Mouse (Mus musculus) megakaryocyte, embryonic 14.5 days (primary cell): ENCODE measurements around the gene Pdxp. TPM values are rescaled to one million over a fixed set of nuclear protein-coding genes. Genes with fewer than 3 reads are reported as not detected.

Experiments used
- H3K27me3 ChIP-seq: replicated peaks from 2 replicates; pipeline ENCODE3; 2012; ENCODE audit warnings: inconsistent platforms
- H3K36me3 ChIP-seq: replicated peaks from 2 replicates; pipeline ENCODE3; 2012; ENCODE audit warnings: low read length, inconsistent platforms, mixed read lengths
- H3K4me1 ChIP-seq: 2 replicates; pipeline ENCODE4 v1.6.1; 2012; ENCODE audit warnings: inconsistent platforms
- H3K4me3 ChIP-seq: replicated peaks from 2 replicates; pipeline ENCODE3; 2012; ENCODE audit warnings: moderate library complexity, mild to moderate bottlenecking, inconsistent platforms
- H3K9me3 ChIP-seq: 2 replicates; pipeline ENCODE4 v1.6.1; 2012; ENCODE audit warnings: inconsistent platforms
- FLI1 ChIP-seq: IDR thresholded peaks from 2 replicates; pipeline ENCODE4 v1.6.1; 2012; ENCODE audit warnings: low read length, inconsistent platforms, mixed read lengths
- GATA1 ChIP-seq: IDR thresholded peaks from 3 replicates; pipeline ENCODE4 v1.6.1; 2012; ENCODE audit warnings: mixed read lengths, low read length, inconsistent platforms, borderline replicate concordance
- polyA plus RNA-seq: library from polyadenylated mRNA; stranded (reverse); fragments of >175 nt; gene quantifications from 2 replicates; pipeline ENCODE4 v1.2.3, GENCODE M21; 2012; ENCODE audit warnings: low replicate concordance; ENCODE audit not compliant: insufficient read depth

The Pdxp gene
- polyA plus RNA-seq, 1 experiment: 8.6 TPM

DNA sequence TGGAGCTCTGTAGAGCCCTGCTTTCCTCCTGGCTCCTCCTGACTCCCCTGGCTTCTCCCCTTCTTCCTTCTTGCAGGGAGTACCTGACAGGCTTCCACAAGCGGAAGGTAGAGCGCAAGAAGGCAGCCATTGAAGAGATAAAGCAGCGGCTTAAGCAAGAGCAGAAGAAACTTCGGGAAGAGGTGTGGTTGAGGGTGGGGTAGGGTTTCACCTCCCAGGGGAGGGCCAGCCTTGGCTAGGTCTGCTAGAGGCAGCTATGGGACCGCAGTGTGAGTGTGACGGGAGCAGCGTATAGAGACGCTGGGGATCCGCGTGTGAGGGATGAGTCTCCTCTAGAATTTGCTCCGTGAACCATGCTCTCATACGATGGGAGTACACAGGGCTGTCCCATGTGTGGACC is 22.7 kb downstream of the Pdxp start:
- peaks cover 53% of the 10 kb centered on the region for H3K36me3 ChIP-seq
- H3K9me3 ChIP-seq: no peaks in the 10 kb centered on the region
- peaks cover 61% of the 10 kb centered on the region for H3K4me1 ChIP-seq
- no peak for TF ChIP-seq FLI1
- no peak for TF ChIP-seq GATA1
- no peaks in the 10 kb centered on the region for H3K27me3 ChIP-seq
- peak overlapping the region; percentile 14 for H3K4me3 ChIP-seq

DNA sequence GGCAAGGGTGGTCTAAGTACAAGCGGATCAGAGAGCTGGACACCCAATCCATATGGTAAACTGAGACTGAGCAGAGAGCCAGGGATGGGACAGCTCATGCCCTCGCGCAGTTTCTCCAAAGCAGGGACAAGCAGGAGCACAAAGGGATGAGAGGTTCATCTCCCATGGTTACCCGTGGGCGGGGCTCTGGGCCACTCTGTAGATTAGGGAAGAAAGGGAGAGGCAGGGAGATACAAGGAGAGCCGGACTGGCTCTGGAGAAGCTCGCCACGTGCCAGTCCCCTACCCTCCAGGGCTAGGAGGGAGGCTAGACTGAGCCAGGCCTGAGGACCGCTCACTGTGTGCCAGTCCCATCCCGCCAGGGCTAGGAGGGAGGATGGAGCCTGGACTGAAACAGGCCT is 23.6 kb downstream of the Pdxp start:
- H3K36me3 ChIP-seq: peaks cover 60% of the 10 kb centered on the region

DNA sequence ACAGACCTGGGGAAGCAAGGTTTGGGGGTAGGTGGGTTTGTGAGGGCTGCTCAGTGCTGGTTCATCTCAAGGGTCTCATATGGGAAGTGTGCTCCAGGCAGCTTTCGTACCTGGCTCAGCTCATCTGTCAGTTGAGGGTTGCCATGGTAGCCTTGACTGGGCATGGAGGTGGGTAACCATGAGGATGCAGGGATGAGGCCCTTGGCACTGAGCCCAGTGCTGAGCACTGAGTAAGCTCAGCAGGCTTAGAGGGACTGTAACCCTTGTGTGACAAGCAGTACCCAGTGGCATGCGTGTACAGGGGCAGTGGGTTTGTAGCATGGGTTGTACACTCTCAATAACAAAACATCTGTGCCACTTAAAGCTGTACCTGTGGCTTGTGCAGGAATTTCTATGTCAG is 24.2 kb downstream of the Pdxp start:
- Histone ChIP-seq H3K27me3 (no peaks in the 10 kb centered on the region), H3K4me3 (peak overlapping the region; percentile 5), H3K4me1 (peaks cover 58% of the 10 kb centered on the region), H3K36me3 (peaks cover 60% of the 10 kb centered on the region), H3K9me3 (no peaks in the 10 kb centered on the region)
- TF ChIP-seq GATA1: no peak
- no peak for TF ChIP-seq FLI1

More for the DNA sequence above, 23.6 kb downstream of the Pdxp start:
- H3K27me3 ChIP-seq: no peaks in the 10 kb centered on the region
- no peaks in the 10 kb centered on the region for H3K9me3 ChIP-seq
- no peak overlapping the region for H3K4me3 ChIP-seq
- peaks cover 57% of the 10 kb centered on the region for H3K4me1 ChIP-seq
- TF ChIP-seq FLI1: no peak
- no peak for TF ChIP-seq GATA1

DNA sequence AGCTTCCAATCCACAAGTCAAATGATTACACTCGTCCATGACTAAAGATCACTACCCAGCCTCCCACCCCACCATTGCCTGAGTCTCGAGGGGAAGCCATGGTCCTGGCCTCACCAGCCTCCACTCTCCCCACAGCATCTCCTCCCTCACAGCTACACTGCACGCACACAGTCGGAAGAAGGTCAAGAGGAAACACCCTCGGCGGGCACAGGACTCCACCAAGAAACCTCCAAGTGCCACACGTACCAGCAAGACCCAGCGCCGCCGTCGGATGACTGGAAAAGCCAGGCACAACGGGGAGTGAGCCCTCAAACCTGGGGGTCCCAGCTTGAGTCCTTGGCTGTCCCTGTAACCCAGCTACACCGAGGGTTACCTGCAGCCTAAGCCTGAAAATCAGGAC is 26.6 kb downstream of the Pdxp start:
- peaks cover 49% of the 10 kb centered on the region for H3K4me1 ChIP-seq
- H3K9me3 ChIP-seq: no peaks in the 10 kb centered on the region
- no peak overlapping the region for H3K4me3 ChIP-seq
- H3K27me3 ChIP-seq: no peaks in the 10 kb centered on the region
- TF ChIP-seq FLI1 (no peak), GATA1 (no peak)
- peaks cover 60% of the 10 kb centered on the region for H3K36me3 ChIP-seq

DNA sequence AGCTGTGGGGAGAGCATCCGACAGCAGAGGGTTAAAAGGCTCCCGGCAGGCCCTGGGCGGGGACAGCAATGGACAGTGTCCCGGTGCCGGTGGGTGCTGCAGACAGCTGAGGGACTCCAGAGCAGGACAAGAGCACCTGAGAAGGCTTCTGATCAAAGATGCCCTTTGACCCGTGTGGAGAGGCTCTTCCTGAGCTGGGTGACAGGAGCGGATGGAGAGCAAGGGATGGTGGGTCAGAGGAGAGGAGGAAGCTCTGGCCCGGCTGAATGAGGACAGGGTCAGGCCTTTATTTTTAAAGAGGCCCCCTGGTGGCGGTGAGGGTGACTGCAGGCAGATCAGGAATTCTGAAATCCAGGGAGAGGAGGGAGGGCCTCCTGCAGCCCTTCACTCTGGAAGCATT is 28.9 kb downstream of the Pdxp start:
- TF ChIP-seq FLI1: no peak
- TF ChIP-seq GATA1: no peak
- H3K9me3 ChIP-seq: no peaks in the 10 kb centered on the region
- H3K4me3 ChIP-seq: no peak overlapping the region
- H3K4me1 ChIP-seq: peaks cover 44% of the 10 kb centered on the region
- H3K27me3 ChIP-seq: peaks cover 11% of the 10 kb centered on the region
- H3K36me3 ChIP-seq: peaks cover 45% of the 10 kb centered on the region

DNA sequence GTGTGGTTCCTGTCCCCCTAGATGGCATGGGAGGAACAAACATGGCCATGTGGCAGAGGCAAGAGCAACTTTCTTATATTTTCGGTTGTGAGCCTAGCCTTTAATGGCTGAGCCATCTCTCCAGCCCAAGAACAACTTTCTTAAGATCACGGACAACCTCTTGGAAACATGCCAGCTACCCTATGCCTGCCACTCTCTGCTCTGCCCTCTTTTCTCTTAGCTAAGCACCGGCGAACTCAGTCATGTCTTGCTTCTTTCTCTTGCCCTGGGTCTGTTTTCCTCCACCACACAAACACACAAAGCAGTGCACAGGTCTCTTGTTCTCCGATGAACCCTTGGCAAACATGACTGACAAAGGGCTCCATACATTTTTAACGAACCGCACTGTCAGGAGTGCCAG is 32.5 kb downstream of the Pdxp start:
- Histone ChIP-seq H3K4me1 (peaks cover 39% of the 10 kb centered on the region), H3K36me3 (peaks cover 9% of the 10 kb centered on the region), H3K9me3 (no peaks in the 10 kb centered on the region), H3K4me3 (no peak overlapping the region), H3K27me3 (peaks cover 23% of the 10 kb centered on the region)
- TF ChIP-seq GATA1 (no peak), FLI1 (no peak)

DNA sequence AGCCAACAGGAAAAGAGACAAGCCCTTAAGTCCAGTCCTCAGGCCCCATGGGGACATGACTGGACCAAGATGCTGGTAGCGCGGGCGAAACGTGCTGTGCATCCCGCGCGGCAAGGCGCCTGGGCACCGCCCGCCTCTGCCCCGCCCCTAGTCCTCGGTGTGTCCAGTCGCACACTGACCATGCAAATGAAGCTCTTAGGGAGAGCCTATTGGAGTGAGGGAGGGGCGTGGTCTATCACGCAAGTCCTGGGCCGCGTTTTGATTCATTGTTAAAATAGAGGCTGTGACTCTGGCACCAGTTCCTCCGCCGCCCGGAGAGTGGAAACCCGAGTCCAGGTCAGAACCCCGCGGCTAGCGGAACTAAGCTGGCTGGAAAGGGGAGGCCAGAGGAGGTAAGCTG is 33.9 kb downstream of the Pdxp start, which contains the start of gene Triobp:
Triobp (plus strand) TSS at position 68 of the 400 bp plus-strand sequence.
- Histone ChIP-seq H3K36me3 (peaks cover 11% of the 10 kb centered on the region), H3K4me3 (peak within 1 kb of the TSS; percentile 89), H3K27me3 (peaks cover 29% of the 10 kb centered on the region), H3K9me3 (no peaks in the 10 kb centered on the region), H3K4me1 (peaks cover 34% of the 10 kb centered on the region)
- TF ChIP-seq GATA1 (no peak), FLI1 (no peak)

DNA sequence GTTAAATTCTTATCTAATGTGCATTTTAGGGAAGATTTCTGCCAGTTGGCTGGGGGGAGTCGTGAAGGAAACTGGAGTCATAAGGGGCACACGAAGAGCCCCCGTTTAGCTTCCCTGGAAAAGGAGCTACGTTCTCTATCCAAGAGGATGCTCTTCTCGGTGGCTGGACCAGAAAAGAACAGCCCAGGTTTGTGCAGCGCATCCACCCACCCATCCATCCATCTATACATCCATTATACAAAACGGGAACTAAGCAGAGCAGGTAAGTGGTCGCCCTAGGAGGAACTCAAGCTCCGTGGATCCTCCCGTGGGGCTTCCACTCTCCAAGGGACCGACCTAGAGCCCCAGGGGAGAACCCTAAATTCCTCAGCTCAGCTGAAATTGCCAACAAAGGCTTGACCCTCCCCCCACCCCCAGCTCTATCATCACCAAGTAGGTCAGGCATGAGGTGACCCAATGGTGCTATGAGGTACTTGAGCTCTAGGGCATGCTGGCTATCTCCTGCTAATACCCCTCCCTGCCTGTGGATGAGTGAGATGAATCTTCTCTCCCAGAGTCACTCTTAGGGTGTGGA is 34.5 kb downstream of the Pdxp start:
- no peak for TF ChIP-seq GATA1
- no peak for TF ChIP-seq FLI1
- Histone ChIP-seq H3K36me3 (peaks cover 12% of the 10 kb centered on the region), H3K4me1 (peaks cover 29% of the 10 kb centered on the region), H3K27me3 (peaks cover 32% of the 10 kb centered on the region), H3K4me3 (peak overlapping the region; percentile 89), H3K9me3 (no peaks in the 10 kb centered on the region)

DNA sequence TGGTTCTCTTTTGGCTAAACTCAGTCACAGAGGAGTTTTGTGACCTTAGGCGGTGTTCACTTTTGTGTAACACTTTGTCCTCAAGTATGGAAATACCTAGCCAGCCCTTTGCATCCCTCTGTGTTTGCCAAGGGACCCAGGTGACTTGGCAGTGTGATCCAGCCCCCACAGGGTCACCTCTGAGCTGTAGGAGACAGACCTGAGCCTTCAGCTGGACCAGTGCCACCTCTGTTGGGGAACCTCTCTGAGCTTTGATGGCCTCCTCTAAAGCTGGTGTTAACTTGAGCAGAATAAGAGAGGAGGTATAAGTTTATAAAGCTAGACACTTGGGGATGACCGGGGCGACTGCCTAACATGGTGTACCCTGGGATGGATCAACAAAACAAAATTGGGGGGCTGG is 35.2 kb downstream of the Pdxp start:
- no peak for TF ChIP-seq GATA1
- no peak for TF ChIP-seq FLI1
- H3K9me3 ChIP-seq: no peaks in the 10 kb centered on the region
- no peak overlapping the region for H3K4me3 ChIP-seq
- peaks cover 35% of the 10 kb centered on the region for H3K27me3 ChIP-seq
- peaks cover 12% of the 10 kb centered on the region for H3K36me3 ChIP-seq
- H3K4me1 ChIP-seq: peaks cover 28% of the 10 kb centered on the region

DNA sequence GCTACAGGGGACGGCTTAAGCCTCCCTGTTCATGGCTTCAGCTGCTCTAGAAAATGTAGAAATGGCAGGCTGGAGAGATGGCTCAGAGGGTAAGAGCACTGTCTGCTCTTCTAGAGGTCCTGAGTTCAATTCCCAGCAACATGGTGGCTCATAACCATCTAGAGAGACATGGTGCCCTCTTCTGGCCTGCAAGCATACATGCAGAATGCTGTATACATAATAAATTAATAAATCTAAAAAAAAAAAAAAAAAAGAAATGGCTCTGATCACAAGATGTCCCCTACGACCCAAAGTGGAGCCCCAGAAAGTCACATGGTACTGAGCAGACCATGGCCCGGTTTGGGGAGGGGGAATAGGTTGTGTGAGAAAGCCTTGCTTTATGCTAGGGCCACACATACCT is 41.9 kb downstream of the Pdxp start:
- no peak overlapping the region for H3K4me3 ChIP-seq

DNA sequence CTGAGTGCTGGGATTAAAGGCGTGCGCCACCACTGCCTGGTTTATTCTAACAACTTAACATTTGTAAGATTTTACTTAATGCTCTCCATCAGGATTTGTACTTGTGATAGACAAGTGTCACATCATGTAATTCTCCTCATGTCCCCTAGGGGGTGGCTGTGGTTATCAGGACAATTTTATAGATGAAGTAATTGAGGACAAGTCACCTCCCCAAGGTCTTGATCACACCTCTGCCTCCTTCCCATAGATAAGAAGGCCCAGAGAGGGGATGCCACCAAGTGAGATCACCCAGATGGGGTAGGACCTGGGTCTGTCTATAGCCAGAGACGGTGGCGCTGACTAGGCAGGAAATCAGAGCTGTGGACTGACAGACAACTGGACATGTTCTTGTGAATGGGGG is 42.6 kb downstream of the Pdxp start:
- no peak overlapping the region for H3K4me3 ChIP-seq
- no peaks in the 10 kb centered on the region for H3K9me3 ChIP-seq
- no peaks in the 10 kb centered on the region; the same call in 1 of the 2 replicates for H3K4me1 ChIP-seq
- TF ChIP-seq FLI1 (no peak), GATA1 (no peak)
- H3K27me3 ChIP-seq: peaks cover 43% of the 10 kb centered on the region
- peaks cover 32% of the 10 kb centered on the region for H3K36me3 ChIP-seq

More for the DNA sequence above, 41.9 kb downstream of the Pdxp start:
- TF ChIP-seq FLI1 (no peak), GATA1 (no peak)
- Histone ChIP-seq H3K36me3 (peaks cover 28% of the 10 kb centered on the region), H3K27me3 (peaks cover 42% of the 10 kb centered on the region), H3K4me1 (no peaks in the 10 kb centered on the region; the same call in 1 of the 2 replicates), H3K9me3 (no peaks in the 10 kb centered on the region)
